Mouse (Mus musculus): ENCODE data around the gene Zp2. TPM values are rescaled to one million over a fixed set of nuclear protein-coding genes. Genes with fewer than 3 reads are reported as not detected.

Gene Zp2
- total and polyA plus RNA-seq, 3 experiments, result not detected

DNA sequence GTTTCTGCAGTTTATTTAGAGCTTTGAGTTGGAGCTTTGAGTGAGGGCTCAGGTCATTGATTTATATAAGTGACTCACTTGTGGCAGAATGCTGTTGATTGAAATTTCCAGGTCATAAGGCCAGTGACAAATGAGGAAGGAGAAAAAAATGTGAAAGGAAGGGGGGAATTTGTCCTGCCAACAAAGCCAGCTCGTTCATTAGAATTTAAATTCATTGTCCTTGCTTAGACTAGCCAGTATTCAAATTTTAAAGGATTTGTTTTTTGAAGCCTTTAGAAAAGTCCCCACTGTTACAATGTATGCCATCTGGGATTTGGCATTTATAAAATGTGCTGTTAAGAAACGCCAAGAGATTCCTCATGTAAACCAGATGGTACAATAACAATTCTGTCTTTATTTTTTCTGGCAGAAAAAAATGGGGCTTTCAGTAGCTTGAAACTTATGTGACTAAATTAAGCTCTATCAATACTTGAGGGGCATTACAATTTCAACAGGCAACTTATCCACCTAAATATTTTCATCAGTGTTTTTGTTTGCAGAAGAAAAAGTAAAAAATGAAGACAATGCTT lies 11.8 kb upstream of the Zp2 start:
- no peak for TF ChIP-seq MEF2A (IDR thresholded peaks at IDR 0.05; ENCODE audit: extremely low read depth, insufficient replicate concordance, low read depth, low read length, poor library complexity, severe bottlenecking)
- Histone ChIP-seq H3K4me1 (ENCODE audit: control insufficient read depth in 1 of 2, insufficient read depth in 2 of 2, low read length in 2 of 2) (no peaks in the 10 kb centered on the region), H3K9me3 (replicated peaks; ENCODE audit: insufficient read depth, low read length) (no peaks in the 10 kb centered on the region), H3K9ac (ENCODE audit: control insufficient read depth, low read depth, low read length, poor library complexity, severe bottlenecking) (no peak overlapping the region), H3K4me3 (ENCODE audit: control insufficient read depth in 1 of 2, insufficient read depth in 1 of 2, low read depth in 2 of 2, low read length in 2 of 2) (no peak overlapping the region), H3K36me3 (ENCODE audit: control insufficient read depth in 1 of 2, insufficient read depth in 2 of 2, low read length in 2 of 2) (no peaks in the 10 kb centered on the region), H3K79me2 (ENCODE audit: control insufficient read depth, insufficient read depth, low read length, poor library complexity) (no peaks in the 10 kb centered on the region), H3K27me3 (ENCODE audit: control insufficient read depth in 1 of 2, insufficient read depth in 2 of 2, low read length in 2 of 2) (no peaks in the 10 kb centered on the region), H3K27ac (ENCODE audit: control insufficient read depth, low read depth, low read length) (no peak overlapping the region)
- DNase-seq (ENCODE audit: low read depth, low spot score), result no peak

DNA sequence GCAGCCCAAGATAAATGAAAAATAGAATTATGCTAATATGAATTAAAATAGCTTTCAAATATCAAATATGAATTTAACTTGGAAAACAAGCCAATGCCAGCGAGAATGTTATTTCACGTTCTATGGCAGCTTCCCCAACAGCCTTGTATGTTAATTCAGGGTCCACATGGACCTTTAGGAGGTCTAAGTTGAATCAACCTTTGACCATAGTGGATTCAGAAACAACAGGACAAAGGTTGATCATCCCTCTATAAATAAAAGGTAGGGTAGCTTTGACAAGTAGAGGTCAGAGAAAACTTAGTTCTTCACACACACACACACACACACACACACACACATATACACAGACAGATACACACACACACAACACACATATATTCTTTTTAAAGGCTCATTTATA lies 5.8 kb upstream of the Zp2 start:
- DNase-seq (ENCODE audit: low read depth, low spot score), result no peak
- H3K36me3 ChIP-seq (ENCODE audit: control insufficient read depth in 1 of 2, insufficient read depth in 2 of 2, low read length in 2 of 2), result no peaks in the 10 kb centered on the region

DNA sequence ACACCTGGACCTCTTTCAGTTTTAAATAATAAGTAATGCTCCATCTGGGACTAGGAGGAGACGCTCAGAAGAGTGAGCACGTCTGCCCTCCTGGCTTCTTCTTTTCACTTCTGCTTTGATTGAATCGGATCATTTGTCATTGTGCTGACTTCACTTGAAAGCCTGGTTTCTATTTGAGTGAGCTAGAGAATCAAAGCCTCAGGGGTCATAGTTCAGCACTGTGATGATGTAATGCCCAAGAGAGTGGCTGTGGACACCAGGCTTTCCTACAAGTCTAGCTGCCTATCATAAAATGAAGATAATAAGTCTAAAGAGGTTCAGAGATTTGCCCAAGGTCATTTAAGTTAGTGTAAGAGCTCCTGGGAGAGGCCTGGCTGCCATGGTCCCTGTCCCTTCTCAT lies 5.2 kb upstream of the Zp2 start:
- Histone ChIP-seq H3K27ac (ENCODE audit: control insufficient read depth, low read depth, low read length) (no peak overlapping the region), H3K4me3 (ENCODE audit: control insufficient read depth in 1 of 2, insufficient read depth in 1 of 2, low read depth in 2 of 2, low read length in 2 of 2) (no peak overlapping the region), H3K36me3 (ENCODE audit: control insufficient read depth in 1 of 2, insufficient read depth in 2 of 2, low read length in 2 of 2) (no peaks in the 10 kb centered on the region), H3K4me1 (ENCODE audit: control insufficient read depth in 1 of 2, insufficient read depth in 2 of 2, low read length in 2 of 2) (no peaks in the 10 kb centered on the region), H3K79me2 (ENCODE audit: control insufficient read depth, insufficient read depth, low read length, poor library complexity) (no peaks in the 10 kb centered on the region), H3K9ac (ENCODE audit: control insufficient read depth, low read depth, low read length, poor library complexity, severe bottlenecking) (no peak overlapping the region), H3K27me3 (ENCODE audit: control insufficient read depth in 1 of 2, insufficient read depth in 2 of 2, low read length in 2 of 2) (no peaks in the 10 kb centered on the region; a peak in 1 of 4 replicates), H3K9me3 (replicated peaks; ENCODE audit: insufficient read depth, low read length) (no peaks in the 10 kb centered on the region)
- no peak for DNase-seq (ENCODE audit: low read depth, low spot score)
- TF ChIP-seq MYC (IDR thresholded peaks at IDR 0.05; ENCODE audit: low read depth, low read length) (no peak), ZC3H11A (IDR thresholded peaks at IDR 0.05; ENCODE audit: low read depth, low read length) (no peak), POLR2AphosphoS5 (IDR thresholded peaks at IDR 0.05; ENCODE audit: borderline replicate concordance, low read depth, low read length) (no peak), MAFK (IDR thresholded peaks at IDR 0.05; ENCODE audit: borderline replicate concordance, low read depth, low read length) (no peak), TBP (IDR thresholded peaks at IDR 0.05; ENCODE audit: low read depth, low read length) (no peak), E2F4 (IDR thresholded peaks at IDR 0.05; ENCODE audit: borderline replicate concordance, low read depth, low read length) (no peak)

More for the DNA sequence above, 5.8 kb upstream of the Zp2 start:
- TF ChIP-seq TCF12 (IDR thresholded peaks at IDR 0.05; ENCODE audit: low read depth, low read length), result no peak
- no peak for TF ChIP-seq NRF1 (IDR thresholded peaks at IDR 0.05; ENCODE audit: insufficient read depth, low read depth, low read length, poor library complexity, severe bottlenecking)
- TF ChIP-seq RAD21 (IDR thresholded peaks at IDR 0.05; ENCODE audit: low read depth, low read length), result no peak
- TF ChIP-seq CTCF (IDR thresholded peaks at IDR 0.05 in 2 of 3, conservative IDR thresholded peaks at IDR 0.05 in 1 of 3; ENCODE audit: control insufficient read depth in 1 of 3, insufficient read depth in 1 of 3, low read depth in 2 of 3, low read length in 3 of 3, poor library complexity in 1 of 3, severe bottlenecking in 1 of 3), result no peak
- no peak for TF ChIP-seq CHD1 (IDR thresholded peaks at IDR 0.05; ENCODE audit: low read depth, low read length)
- TF ChIP-seq MXI1 (IDR thresholded peaks at IDR 0.05; ENCODE audit: low read depth, low read length), result no peak
- no peak for TF ChIP-seq POLR2AphosphoS5 (IDR thresholded peaks at IDR 0.05; ENCODE audit: borderline replicate concordance, low read depth, low read length)
- no peak for TF ChIP-seq BHLHE40 (IDR thresholded peaks at IDR 0.05; ENCODE audit: borderline replicate concordance, low read depth, low read length)
- no peak for TF ChIP-seq JUND (IDR thresholded peaks at IDR 0.05; ENCODE audit: low read depth, low read length)
- TF ChIP-seq ETS1 (IDR thresholded peaks at IDR 0.05; ENCODE audit: low read depth, low read length), result no peak
- no peak for TF ChIP-seq RCOR1 (IDR thresholded peaks at IDR 0.05; ENCODE audit: low read depth, low read length)
- no peak for TF ChIP-seq MYC (IDR thresholded peaks at IDR 0.05; ENCODE audit: low read depth, low read length)
- TF ChIP-seq TBP (IDR thresholded peaks at IDR 0.05; ENCODE audit: low read depth, low read length), result no peak
- no peak for TF ChIP-seq ZNF384 (IDR thresholded peaks at IDR 0.05; ENCODE audit: low read depth, low read length)
- no peaks in the 10 kb centered on the region; a peak in 1 of 4 replicates for H3K27me3 ChIP-seq (ENCODE audit: control insufficient read depth in 1 of 2, insufficient read depth in 2 of 2, low read length in 2 of 2)
- no peaks in the 10 kb centered on the region for H3K4me1 ChIP-seq (ENCODE audit: control insufficient read depth in 1 of 2, insufficient read depth in 2 of 2, low read length in 2 of 2)
- H3K9ac ChIP-seq (ENCODE audit: control insufficient read depth, low read depth, low read length, poor library complexity, severe bottlenecking), result no peak overlapping the region
- H3K4me3 ChIP-seq (ENCODE audit: control insufficient read depth in 1 of 2, insufficient read depth in 1 of 2, low read depth in 2 of 2, low read length in 2 of 2), result no peak overlapping the region
- H3K79me2 ChIP-seq (ENCODE audit: control insufficient read depth, insufficient read depth, low read length, poor library complexity), result no peaks in the 10 kb centered on the region
- no peaks in the 10 kb centered on the region for H3K9me3 ChIP-seq (replicated peaks; ENCODE audit: insufficient read depth, low read length)
- no peak overlapping the region for H3K27ac ChIP-seq (ENCODE audit: control insufficient read depth, low read depth, low read length)

Data from MEL (cell line).